Mouse (Mus musculus) embryo, embryonic 11 days (tissue): ENCODE measurements around the gene Gstz1.
"Not testable (repeated sequence)": the region's sequence is repeated elsewhere in the genome, so short reads cannot be mapped to it uniquely, and the experiment has no call there.

Source experiments
- DNase-seq: peaks from one replicate; pipeline ENCODE4 v3.0.0-alpha.2; 2015

The Gstz1 gene

GRCm38 (mm10) chr12:87146966-87147365 is at the start of gene Gstz1:
Gstz1 (plus strand) TSS chr12:87147165.
- DNase-seq = peak; percentile 93

GRCm38 (mm10) chr12:87100331-87100730 is 46.6 kb upstream of the Gstz1 start:
- DNase-seq = no peak

GRCm38 (mm10) chr12:87102165-87102631 is 44.8 kb upstream of the Gstz1 start, which contains the start of gene Ngb:
Ngb (minus strand) TSS chr12:87102539.
- DNase-seq = peak; percentile 34

GRCm38 (mm10) chr12:87103471-87103870 is 43.5 kb upstream of the Gstz1 start:
- no peak for DNase-seq

- DNase-seq = no peak
Observed at GRCm38 (mm10) chr12:87104796-87105195, 42.2 kb upstream of the Gstz1 start.

- no peak for DNase-seq
Observed at GRCm38 (mm10) chr12:87107357-87107977, 39.5 kb upstream of the Gstz1 start.

GRCm38 (mm10) chr12:87121918-87122589 is 24.9 kb upstream of the Gstz1 start:
- no peak for DNase-seq

- no peak for DNase-seq
Observed at GRCm38 (mm10) chr12:87127256-87127655, 19.7 kb upstream of the Gstz1 start.

- no peak for DNase-seq
Observed at GRCm38 (mm10) chr12:87130224-87130623, 16.7 kb upstream of the Gstz1 start.

- no peak for DNase-seq
Observed at GRCm38 (mm10) chr12:87131181-87131580, 15.8 kb upstream of the Gstz1 start.

GRCm38 (mm10) chr12:87131619-87132018 is 15.3 kb upstream of the Gstz1 start:
- peak; percentile 43 for DNase-seq

GRCm38 (mm10) chr12:87132210-87132609 is 14.8 kb upstream of the Gstz1 start:
- no peak for DNase-seq

GRCm38 (mm10) chr12:87132784-87133183 is 14.2 kb upstream of the Gstz1 start:
- no peak for DNase-seq

- DNase-seq = peak; percentile 20
Observed at GRCm38 (mm10) chr12:87137439-87138341, 9.3 kb upstream of the Gstz1 start.

GRCm38 (mm10) chr12:87138342-87138701 is 8.6 kb upstream of the Gstz1 start:
- no peak for DNase-seq

GRCm38 (mm10) chr12:87138768-87139167 is 8.2 kb upstream of the Gstz1 start:
- no peak for DNase-seq

GRCm38 (mm10) chr12:87142156-87142555 is 4.8 kb upstream of the Gstz1 start:
- DNase-seq = no peak

GRCm38 (mm10) chr12:87147395-87148089 is 577 bp downstream of the Gstz1 start, which contains the start of gene Pomt2:
Pomt2 (minus strand) TSS chr12:87147968.
- DNase-seq = peak; percentile 95

- peak; percentile 46 for DNase-seq
Observed at GRCm38 (mm10) chr12:87148136-87148535, 1.2 kb downstream of the Gstz1 start.

- no peak for DNase-seq
Observed at GRCm38 (mm10) chr12:87149471-87149870, 2.5 kb downstream of the Gstz1 start.

GRCm38 (mm10) chr12:87154448-87154847 is 7.5 kb downstream of the Gstz1 start:
- not testable (repeated sequence) for DNase-seq

GRCm38 (mm10) chr12:87157361-87157760 is 10.4 kb downstream of the Gstz1 start:
- DNase-seq = no peak

- DNase-seq = no peak
Observed at GRCm38 (mm10) chr12:87158099-87158498, 11.1 kb downstream of the Gstz1 start.
